Mouse (Mus musculus) MEL (cell line): Measurements from ENCODE around the gene Gga1.

Source experiments
- CHD2 ChIP-seq: IDR thresholded peaks from 2 replicates; pipeline ENCODE4 v1.6.1; 2011; ENCODE audit warnings: low read length, improper control_type of control experiment
- CTCF ChIP-seq, 3 experiments: IDR thresholded peaks in 2 of 3; conservative IDR thresholded peaks in 1 of 3; 2 replicates each; pipeline ENCODE4 v1.5.1; 2011 to 2012; ENCODE audit warnings: low read length in 3 of 3, low read depth in 2 of 3, mild to moderate bottlenecking in 2 of 3, improper control_type of control experiment in 1 of 3, inconsistent platforms in 1 of 3, mixed read lengths in 1 of 3, moderate library complexity in 1 of 3; ENCODE audit not compliant: control insufficient read depth in 1 of 3, insufficient read depth in 1 of 3, poor library complexity in 1 of 3, severe bottlenecking in 1 of 3
- HCFC1 ChIP-seq: IDR thresholded peaks from 2 replicates; pipeline ENCODE4 v1.6.1; 2012; ENCODE audit warnings: low read depth, mild to moderate bottlenecking, inconsistent platforms, low read length, improper control_type of control experiment, moderate library complexity
- POLR2A ChIP-seq, 2 experiments: IDR thresholded peaks; 2 replicates each; pipeline ENCODE4 v1.6.1; 2011 to 2012; ENCODE audit warnings: low read length in 2 of 2, mild to moderate bottlenecking in 2 of 2, control low read depth in 1 of 2, improper control_type of control experiment in 1 of 2, low read depth in 1 of 2, moderate library complexity in 1 of 2; ENCODE audit not compliant: control insufficient read depth in 1 of 2, insufficient read depth in 1 of 2, poor library complexity in 1 of 2
- USF1 ChIP-seq: IDR thresholded peaks from 2 replicates; pipeline ENCODE4 v1.6.1; 2014; ENCODE audit warnings: low read depth, mild to moderate bottlenecking, inconsistent platforms, low read length, improper control_type of control experiment, moderate library complexity
- ZMIZ1 ChIP-seq: IDR thresholded peaks from 2 replicates; pipeline ENCODE4 v1.6.1; 2012; ENCODE audit warnings: low read depth, mild to moderate bottlenecking, inconsistent platforms, low read length, improper control_type of control experiment, moderate library complexity

DNA sequence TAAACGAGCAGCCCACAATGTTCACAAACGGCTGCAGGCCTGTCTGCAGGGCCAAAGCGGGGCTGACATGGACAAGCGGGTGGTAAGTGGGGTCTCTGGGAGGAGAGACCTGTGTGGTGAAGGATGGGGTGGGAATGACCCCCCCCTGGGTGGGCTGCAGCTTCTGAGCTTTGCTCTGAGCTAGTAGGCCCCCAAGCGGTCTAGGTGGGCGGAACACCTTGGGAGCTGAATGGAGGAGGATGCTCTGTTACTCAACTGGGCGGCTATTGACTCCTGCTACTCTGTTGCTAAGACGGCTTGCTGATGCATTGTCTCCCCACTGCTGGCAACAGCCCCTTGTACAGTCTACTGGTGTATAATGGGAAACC is 24.4 kb downstream of the Gga1 start:
- TF ChIP-seq CTCF (IDR thresholded peaks at IDR 0.05 in 2 of 3, conservative IDR thresholded peaks at IDR 0.05 in 1 of 3; ENCODE audit: control insufficient read depth in 1 of 3, insufficient read depth in 1 of 3, low read depth in 2 of 3, low read length in 3 of 3, poor library complexity in 1 of 3, severe bottlenecking in 1 of 3) (no peak), POLR2A (IDR thresholded peaks at IDR 0.05; ENCODE audit: control insufficient read depth in 1 of 2, insufficient read depth in 1 of 2, low read depth in 1 of 2, low read length in 2 of 2, poor library complexity in 1 of 2) (no peak), ZMIZ1 (no peak), HCFC1 (no peak), CHD2 (no peak), USF1 (no peak)
